Mouse (Mus musculus): ENCODE results near the gene Pnkd. TPM values are rescaled to one million over a fixed set of nuclear protein-coding genes. Genes with fewer than 3 reads are reported as not detected.

Gene Pnkd
- total RNA-seq, 1 experiment from 2014 or later = 18.6 TPM

DNA sequence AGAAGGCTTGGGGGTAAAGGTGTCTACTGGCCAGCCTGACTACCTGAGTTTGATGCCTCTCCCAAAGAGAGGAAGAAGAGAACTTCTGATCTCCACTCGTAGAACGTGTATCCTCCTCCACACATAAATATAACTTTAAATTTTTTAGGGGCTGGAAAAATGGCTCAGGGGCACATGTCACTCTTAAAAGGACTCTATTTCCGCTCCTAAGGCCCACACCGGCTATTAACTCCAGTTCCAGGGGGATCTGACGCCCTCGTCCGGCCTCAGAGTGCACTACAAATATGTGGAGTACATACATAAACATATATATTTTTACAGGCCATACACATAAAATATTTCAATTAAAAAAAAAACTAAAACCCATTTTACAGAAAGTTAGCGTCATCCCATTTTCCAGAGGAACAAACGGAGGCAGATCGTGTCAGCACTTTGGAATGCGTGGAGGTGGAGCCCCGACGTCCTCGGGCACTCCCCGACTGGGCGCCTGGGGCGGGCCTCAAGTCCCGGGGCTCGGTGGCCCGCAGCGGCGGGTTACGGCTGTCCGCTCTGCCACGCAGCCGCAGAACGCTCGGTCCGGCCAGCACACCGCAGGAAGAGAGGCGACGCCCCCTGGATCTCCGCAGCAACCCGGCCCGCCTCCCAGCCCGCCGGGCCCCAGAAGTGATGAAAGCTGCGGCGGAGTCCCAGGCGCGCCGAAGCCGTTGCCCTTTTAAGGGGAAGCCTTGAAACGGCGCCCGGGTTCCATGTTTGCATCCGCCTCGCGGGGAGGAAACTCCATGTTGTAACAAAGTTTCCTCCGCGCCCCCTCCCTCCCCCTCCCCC is 106.4 kb downstream of the Pnkd start, which contains the start of gene Ctdsp1:
Ctdsp1 (plus strand) TSS at position 586 of the 825 bp plus-strand sequence.
- ATAC-seq (replicated peaks; ENCODE audit: insufficient number of reproducible peaks, low FRiP score, low TSS enrichment, poor library complexity, severe bottlenecking) = peak; percentile 54

DNA sequence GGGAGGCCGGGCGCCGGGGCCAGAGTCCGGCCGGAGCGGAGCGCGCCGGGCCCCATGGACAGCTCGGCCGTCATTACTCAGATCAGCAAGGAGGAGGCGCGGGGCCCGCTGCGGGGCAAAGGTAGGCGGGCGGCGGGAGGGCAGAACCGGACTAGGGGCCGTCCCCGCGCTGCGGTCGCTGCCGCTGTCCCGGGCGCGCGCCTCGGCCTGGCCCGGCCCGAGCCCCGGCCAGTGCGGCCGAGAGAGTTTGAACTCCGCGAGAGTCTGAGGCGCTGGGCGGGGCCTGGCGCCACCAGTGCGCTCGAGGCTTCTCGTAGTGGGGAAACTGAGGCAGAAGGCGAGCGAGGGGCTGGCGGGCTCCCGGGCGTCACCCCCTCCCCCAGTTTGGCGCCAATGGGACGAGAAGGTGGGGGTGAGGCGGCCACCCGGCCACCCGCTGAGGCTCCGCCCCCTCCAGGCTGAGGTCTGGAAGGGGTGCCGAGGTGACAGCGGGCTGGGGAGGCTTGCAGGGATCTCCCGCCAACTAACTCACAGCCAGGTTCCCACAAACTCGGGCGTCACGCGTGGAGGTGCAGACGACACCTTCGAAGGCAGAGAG is 107.2 kb downstream of the Pnkd start:
- no peak for ATAC-seq (replicated peaks; ENCODE audit: insufficient number of reproducible peaks, low FRiP score, low TSS enrichment, poor library complexity, severe bottlenecking)

DNA sequence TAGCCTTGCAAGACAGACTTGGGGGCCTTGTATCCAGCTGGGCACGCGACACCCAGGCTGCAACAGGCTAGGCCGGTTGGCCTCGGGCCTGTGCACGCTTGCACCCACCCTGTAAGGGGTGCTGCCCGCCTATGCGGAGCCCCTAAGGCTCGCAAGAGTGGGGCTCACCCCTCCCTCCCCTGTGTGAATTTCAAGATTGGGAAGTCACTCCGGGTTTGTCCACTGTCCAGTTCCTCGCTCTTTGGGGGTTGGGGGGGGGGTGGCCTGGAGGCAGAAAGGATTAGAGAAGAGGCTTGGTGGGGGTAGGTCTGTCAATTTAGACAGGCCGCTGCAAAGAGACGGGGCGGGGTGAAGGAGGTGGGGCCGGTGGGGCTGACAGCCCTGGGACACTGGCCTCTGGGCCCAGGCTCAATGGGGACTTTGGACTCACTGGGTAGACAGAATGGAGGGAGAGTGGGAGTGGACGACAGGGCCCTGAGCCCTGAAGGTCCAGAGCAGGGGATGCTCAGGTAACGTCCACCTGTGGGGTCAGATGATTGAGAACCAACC is 107.8 kb downstream of the Pnkd start:
- ATAC-seq (replicated peaks; ENCODE audit: insufficient number of reproducible peaks, low FRiP score, low TSS enrichment, poor library complexity, severe bottlenecking) = no peak

DNA sequence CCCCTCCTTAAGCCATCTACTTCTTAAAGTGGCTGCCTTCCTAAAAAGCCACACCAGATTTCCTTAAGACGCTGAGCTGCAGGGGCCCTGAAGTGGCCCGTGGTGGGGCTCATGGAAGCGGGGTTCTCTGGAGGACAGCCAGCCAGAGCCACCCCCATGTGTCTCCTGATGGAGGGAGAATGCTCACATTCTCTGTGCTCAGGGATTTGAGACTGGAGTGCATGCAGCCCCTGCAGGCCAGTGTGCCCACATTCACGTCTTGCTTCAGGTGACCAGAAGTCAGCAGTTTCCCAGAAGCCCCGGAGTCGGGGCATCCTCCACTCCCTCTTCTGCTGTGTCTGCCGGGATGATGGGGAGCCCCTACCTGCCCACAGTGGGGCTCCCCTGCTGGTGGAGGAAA is 108.3 kb downstream of the Pnkd start:
- ATAC-seq (replicated peaks; ENCODE audit: insufficient number of reproducible peaks, low FRiP score, low TSS enrichment, poor library complexity, severe bottlenecking) = no peak

DNA sequence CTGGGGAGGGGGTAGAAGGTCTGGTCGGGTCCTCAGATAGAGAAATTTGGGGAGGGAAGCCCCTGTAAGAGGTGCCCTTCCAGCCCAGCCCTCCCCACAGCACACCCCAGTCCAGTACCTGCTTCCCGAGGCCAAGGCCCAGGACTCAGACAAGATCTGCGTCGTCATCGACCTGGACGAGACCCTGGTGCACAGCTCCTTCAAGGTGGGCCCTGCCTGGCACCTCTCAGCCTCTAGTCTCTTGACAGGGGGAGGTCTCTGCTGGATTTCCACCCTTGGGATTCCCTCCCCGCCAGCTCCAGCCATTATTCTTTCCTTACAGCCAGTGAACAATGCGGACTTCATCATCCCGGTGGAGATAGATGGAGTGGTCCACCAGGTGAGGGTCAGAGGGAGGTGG is 109.0 kb downstream of the Pnkd start:
- no peak for ATAC-seq (replicated peaks; ENCODE audit: insufficient number of reproducible peaks, low FRiP score, low TSS enrichment, poor library complexity, severe bottlenecking)

DNA sequence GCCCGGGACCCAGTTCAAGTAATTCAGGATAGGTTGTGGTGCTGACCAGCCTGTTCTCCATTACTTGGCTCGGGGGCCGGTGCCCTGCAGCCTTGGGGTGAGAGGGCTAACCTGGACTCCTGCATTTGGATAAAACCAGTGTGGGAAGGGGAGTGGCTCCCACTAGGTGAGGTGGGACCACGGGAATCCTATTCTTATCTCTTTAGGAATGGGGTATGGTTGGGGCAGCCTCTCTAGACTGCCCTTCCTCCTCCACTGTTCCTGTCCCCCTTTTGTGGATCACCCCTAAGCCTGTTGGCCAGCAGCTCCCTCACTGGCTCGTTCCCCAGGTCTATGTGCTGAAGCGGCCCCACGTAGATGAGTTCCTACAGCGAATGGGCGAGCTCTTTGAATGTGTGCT is 109.6 kb downstream of the Pnkd start:
- ATAC-seq (replicated peaks; ENCODE audit: insufficient number of reproducible peaks, low FRiP score, low TSS enrichment, poor library complexity, severe bottlenecking) = no peak

GRCm38 (mm10) chr1:74394858-74395257 is 110.1 kb downstream of the Pnkd start:
- no peak for ATAC-seq (replicated peaks; ENCODE audit: insufficient number of reproducible peaks, low FRiP score, low TSS enrichment, poor library complexity, severe bottlenecking)

DNA sequence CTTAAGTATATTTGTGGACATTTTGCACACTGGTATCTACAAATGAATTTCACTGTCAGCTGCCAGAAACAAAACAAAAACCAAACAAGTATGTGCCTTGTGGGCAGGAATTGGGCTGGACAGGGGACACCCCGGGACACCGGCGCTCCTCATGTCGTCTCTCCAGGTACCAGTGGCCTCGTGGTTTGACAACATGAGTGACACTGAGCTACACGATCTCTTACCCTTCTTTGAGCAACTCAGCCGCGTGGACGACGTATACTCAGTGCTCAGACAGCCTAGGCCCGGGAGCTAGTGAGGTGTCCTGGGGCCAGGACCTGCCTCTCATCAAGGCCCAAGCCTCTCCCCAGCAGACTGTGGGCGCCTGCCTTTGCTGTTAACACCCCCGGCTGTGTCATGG is 110.6 kb downstream of the Pnkd start:
- ATAC-seq (replicated peaks; ENCODE audit: insufficient number of reproducible peaks, low FRiP score, low TSS enrichment, poor library complexity, severe bottlenecking) = no peak

DNA sequence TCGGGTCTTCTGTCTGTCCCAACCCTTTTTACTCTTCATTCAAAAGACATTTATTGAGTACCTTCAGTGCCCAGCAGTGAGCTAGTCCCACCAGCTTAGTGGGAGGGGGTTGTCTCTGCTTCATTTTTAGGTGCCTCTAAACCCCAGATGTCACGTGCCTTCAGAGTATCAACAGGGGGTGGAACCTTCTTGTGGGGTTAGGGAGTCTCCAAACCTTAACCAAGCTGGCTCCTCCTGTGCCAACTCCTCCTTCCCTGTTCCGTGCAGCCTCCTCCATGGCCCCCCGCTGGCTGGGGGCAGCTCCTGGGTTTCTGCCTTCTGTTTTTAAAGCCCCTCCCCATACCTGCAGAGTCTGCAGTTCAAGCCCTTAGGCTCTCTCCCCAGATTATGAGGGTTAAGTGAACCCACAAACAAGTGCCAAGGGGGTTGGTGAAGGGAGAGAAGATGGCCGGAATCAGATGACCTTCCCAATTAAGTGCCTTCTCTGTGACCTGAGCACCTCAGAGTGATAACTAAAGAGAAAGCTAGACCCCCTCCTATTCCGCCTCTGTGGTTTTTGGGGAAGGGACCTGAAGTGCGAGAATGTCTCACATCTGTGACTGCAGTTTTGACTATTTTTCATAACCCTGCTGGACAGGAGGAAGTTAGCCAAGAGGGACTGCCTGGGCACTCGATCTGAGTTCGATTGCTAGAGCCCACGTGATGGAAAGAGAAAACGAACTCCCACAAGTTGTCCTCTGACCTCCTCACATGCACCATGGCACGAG is 111.9 kb downstream of the Pnkd start:
- peak; percentile 30 for ATAC-seq (replicated peaks; ENCODE audit: insufficient number of reproducible peaks, low FRiP score, low TSS enrichment, poor library complexity, severe bottlenecking)

GRCm38 (mm10) chr1:74397268-74397918 is 112.7 kb downstream of the Pnkd start:
- ATAC-seq (replicated peaks; ENCODE audit: insufficient number of reproducible peaks, low FRiP score, low TSS enrichment, poor library complexity, severe bottlenecking) = peak; percentile 77

GRCm38 (mm10) chr1:74397919-74398451 is 113.3 kb downstream of the Pnkd start:
- 0 out of 2 replicates have a peak, but pooled peaks have one; percentile 7 for ATAC-seq (replicated peaks; ENCODE audit: insufficient number of reproducible peaks, low FRiP score, low TSS enrichment, poor library complexity, severe bottlenecking)

GRCm38 (mm10) chr1:74400531-74400930 is 115.8 kb downstream of the Pnkd start:
- ATAC-seq (replicated peaks; ENCODE audit: insufficient number of reproducible peaks, low FRiP score, low TSS enrichment, poor library complexity, severe bottlenecking) = no peak

DNA sequence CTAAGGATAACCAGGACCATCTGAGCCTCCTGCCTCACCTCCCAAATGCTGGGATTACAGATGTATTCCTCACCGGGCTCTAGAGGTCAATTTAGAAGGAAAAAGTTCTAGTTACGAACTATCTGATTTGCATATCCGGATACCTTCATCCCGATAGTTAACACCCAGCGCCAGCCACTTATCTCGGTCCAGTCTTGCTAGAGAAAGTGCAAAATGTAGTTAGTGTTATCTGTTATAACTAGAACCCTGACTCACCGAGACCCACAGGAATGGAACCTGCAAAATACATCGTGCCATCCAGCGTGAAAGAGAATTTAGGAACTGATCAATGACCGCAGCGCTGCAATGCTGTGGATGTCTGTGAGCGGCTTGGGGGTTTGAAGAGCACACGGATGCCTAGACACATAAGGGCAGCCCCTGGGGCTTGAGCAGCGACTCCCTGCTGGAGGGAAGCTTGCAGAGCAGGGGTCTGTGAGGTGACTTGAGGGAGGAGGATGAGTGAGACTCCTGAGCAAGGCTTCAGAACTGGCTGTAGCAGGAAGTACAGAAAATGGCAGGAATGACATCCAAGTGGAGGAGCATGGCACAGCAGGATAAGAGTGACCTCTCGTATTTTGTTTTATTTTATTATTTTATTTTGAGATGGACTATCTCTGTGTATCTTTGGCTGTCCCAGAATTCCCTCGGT is 116.4 kb downstream of the Pnkd start:
- no peak for ATAC-seq (replicated peaks; ENCODE audit: insufficient number of reproducible peaks, low FRiP score, low TSS enrichment, poor library complexity, severe bottlenecking)

Other genes with a start within 250 kb of the Pnkd start
- gene Tns1, start 160.5 kb upstream of the Pnkd start, total RNA-seq (2017) = 1.9 to 2.9 TPM (median 2.0 TPM) in 3 replicates
- 2.6 TPM in 1 of 3 replicates, not detected in the others for gene Rufy4, start 159.4 kb upstream of the Pnkd start, total RNA-seq (2017)
- 3.5 to 10.4 TPM (median 7.4 TPM) in 3 replicates for gene Cxcr2, start 130.9 kb upstream of the Pnkd start, total RNA-seq (2017)
- gene Cxcr1, start 90.3 kb upstream of the Pnkd start, total RNA-seq (2017) = not detected in 3 replicates
- 755 to 1,060 TPM (median 1,019 TPM) in 3 replicates for gene Arpc2, start 48.8 kb upstream of the Pnkd start, total RNA-seq (2017)
- gene Gpbar1, start 6.4 kb upstream of the Pnkd start, total RNA-seq (2017) = not detected in 3 replicates
- gene Aamp, start 192 bp upstream of the Pnkd start, total RNA-seq (2017) = 105 to 159 TPM (median 131 TPM) in 3 replicates
- 15.8 to 20.8 TPM (median 19.0 TPM) in 3 replicates for gene Tmbim1, start 20.7 kb downstream of the Pnkd start, total RNA-seq (2017)
- gene Catip, start 77.2 kb downstream of the Pnkd start, total RNA-seq (2017) = 0.29 to 3.3 TPM (median 0.96 TPM) in 3 replicates
- 180 to 306 TPM (median 249 TPM) in 3 replicates for gene Slc11a1, start 90.3 kb downstream of the Pnkd start, total RNA-seq (2017)
- 31.8 to 64.2 TPM (median 34.4 TPM) in 3 replicates for gene Ctdsp1, start 106.6 kb downstream of the Pnkd start, total RNA-seq (2017)
- 0.87 to 1.9 TPM in 2 of 3 replicates, not detected in the other for gene Vil1, start 124.4 kb downstream of the Pnkd start, total RNA-seq (2017)
- 7.8 to 24.2 TPM (median 13.9 TPM) in 3 replicates for gene Cnot9, start 221.1 kb downstream of the Pnkd start, total RNA-seq (2017)

Measured in monocyte, adult 5-6 weeks (primary cell).